Mouse (Mus musculus): Measurements from ENCODE around the gene Tmem17. TPM values are rescaled to one million over a fixed set of nuclear protein-coding genes. Genes with fewer than 3 reads are reported as not detected.

Tmem17 gene
- polyA plus RNA-seq (2012; rRNA removed; ENCODE audit: low replicate concordance), result 2.1 and 3.3 TPM in 2 replicates

GRCm38 (mm10) chr11:22512038-22513001 lies at the start of gene Tmem17:
Gene Tmem17 (plus strand): TSS chr11:22512088.

Other genes with a start within 250 kb of the Tmem17 start
- gene Ehbp1, start 169.8 kb upstream of the Tmem17 start, polyA plus RNA-seq (2012; rRNA removed; ENCODE audit: low replicate concordance), result 0.70 and 2.8 TPM in 2 replicates

Measured in mammary gland, adult 2 months (tissue).